Mouse (Mus musculus) adrenal gland, adult 18-20 months (tissue): ENCODE data around the gene Snph. TPM values are rescaled to one million over a fixed set of nuclear protein-coding genes. Genes with fewer than 3 reads are reported as not detected.

Experiments
- DNase-seq, 2 experiments: peaks; one replicate each; pipeline ENCODE4 v3.0.0; 2021 to 2022; ENCODE audit warnings: low spot score in 2 of 2
- total RNA-seq, 2 experiments: library from RNA; stranded (reverse); gene quantifications; 1 replicate in 1 of 2; 2 replicates in 1 of 2; pipeline ENCODE4 v1.2.3; 2021

The Snph gene
- total RNA-seq, 2 experiments from 2014 or later: 11.8 to 17.2 TPM

- DNase-seq: no peak
Observed at GRCm38 (mm10) chr2:151605437-151605987, 26.9 kb downstream of the Snph start.

- DNase-seq: no peak
Observed at GRCm38 (mm10) chr2:151603630-151604029, 28.8 kb downstream of the Snph start.

GRCm38 (mm10) chr2:151602106-151602505 lies 30.3 kb downstream of the Snph start:
- no peak for DNase-seq

- DNase-seq: no peak
Observed at GRCm38 (mm10) chr2:151598068-151598467, 34.3 kb downstream of the Snph start.

- DNase-seq: no peak
Observed at GRCm38 (mm10) chr2:151587306-151587705, 45.1 kb downstream of the Snph start.

GRCm38 (mm10) chr2:151586807-151587206 lies 45.6 kb downstream of the Snph start:
- DNase-seq: no peak

- no peak for DNase-seq
Observed at GRCm38 (mm10) chr2:151585934-151586333, 46.5 kb downstream of the Snph start.

- DNase-seq: no peak
Observed at GRCm38 (mm10) chr2:151580945-151581344, 51.4 kb downstream of the Snph start.

GRCm38 (mm10) chr2:151579183-151579582 lies 53.2 kb downstream of the Snph start:
- no peak for DNase-seq

GRCm38 (mm10) chr2:151575699-151576389 lies 56.5 kb downstream of the Snph start:
- DNase-seq: peak; percentile 75 to 80

GRCm38 (mm10) chr2:151575119-151575698 lies 57.2 kb downstream of the Snph start:
- no peak for DNase-seq

- DNase-seq: no peak
Observed at GRCm38 (mm10) chr2:151574607-151575006, 57.8 kb downstream of the Snph start.

GRCm38 (mm10) chr2:151573667-151574066 lies 58.7 kb downstream of the Snph start:
- DNase-seq: no peak

- no peak for DNase-seq
Observed at GRCm38 (mm10) chr2:151571873-151572700, 60.3 kb downstream of the Snph start, which contains the start of gene Sdcbp2. TSS of gene Sdcbp2 (plus strand) at chr2:151572622.

- DNase-seq: peak in 1 of 2 experiments; percentile 38
Observed at GRCm38 (mm10) chr2:151569452-151569851, 62.9 kb downstream of the Snph start.

- no peak for DNase-seq
Observed at GRCm38 (mm10) chr2:151566856-151567255, 65.5 kb downstream of the Snph start.

GRCm38 (mm10) chr2:151564986-151565385 lies 67.4 kb downstream of the Snph start:
- DNase-seq: no peak

GRCm38 (mm10) chr2:151564006-151564405 lies 68.4 kb downstream of the Snph start:
- no peak for DNase-seq

GRCm38 (mm10) chr2:151562930-151563921 lies 69.2 kb downstream of the Snph start:
- no peak for DNase-seq

- no peak for DNase-seq
Observed at GRCm38 (mm10) chr2:151549615-151550121, 82.7 kb downstream of the Snph start.
